Mouse (Mus musculus) kidney, postnatal 0 days (tissue): ENCODE measurements around the gene Npb. TPM values are rescaled to one million over a fixed set of nuclear protein-coding genes. Genes with fewer than 3 reads are reported as not detected.
"Not testable (repeated sequence)": the region's sequence is repeated elsewhere in the genome, so short reads cannot be mapped to it uniquely, and the experiment has no call there.

Experiments used
- ATAC-seq: fragments of 200-750 bp; cut with Nextera tagmentation; replicated peaks from 2 replicates; pipeline ENCODE4 v1.8.0; 2017; ENCODE audit warnings: low read depth, moderate number of reproducible peaks, moderate TSS enrichment, moderate library complexity; ENCODE audit not compliant: low FRiP score
- DNase-seq: peaks from one replicate; pipeline ENCODE4 v3.0.0-alpha.2; 2016; ENCODE audit warnings: low spot score
- H3K27ac ChIP-seq: fragments of 300-500 bp; sonication (generic); 2 replicates; pipeline ENCODE4 v1.5.1; 2014; ENCODE audit warnings: mild to moderate bottlenecking
- H3K27me3 ChIP-seq: fragments of 300-500 bp; sonication (generic); 2 replicates; pipeline ENCODE4 v1.6.1; 2014; ENCODE audit warnings: low read length, mixed read lengths; ENCODE audit not compliant: insufficient read depth
- H3K36me3 ChIP-seq: fragments of 300-500 bp; sonication (generic); 2 replicates; pipeline ENCODE4 v1.6.1; 2014; ENCODE audit warnings: low read length, mixed read lengths; ENCODE audit not compliant: insufficient read depth
- H3K4me1 ChIP-seq: fragments of 300-500 bp; sonication (generic); replicated peaks from 2 replicates; pipeline ENCODE4 v1.6.1; 2014; ENCODE audit warnings: antibody characterized with exemption, low read length, mixed read lengths; ENCODE audit not compliant: insufficient read depth
- H3K4me2 ChIP-seq: fragments of 300-500 bp; sonication (generic); 2 replicates; pipeline ENCODE4 v1.6.1; 2014; ENCODE audit warnings: mild to moderate bottlenecking, low read length, moderate library complexity, mixed read lengths
- H3K4me3 ChIP-seq: fragments of 300-500 bp; sonication (generic); replicated peaks from 2 replicates; pipeline ENCODE4 v1.5.1; 2014; ENCODE audit warnings: low read depth, low read length
- H3K9ac ChIP-seq: fragments of 300-500 bp; sonication (generic); 2 replicates; pipeline ENCODE4 v1.6.1; 2014; ENCODE audit warnings: low read depth, low read length
- H3K9me3 ChIP-seq: fragments of 300-500 bp; sonication (generic); replicated peaks from 2 replicates; pipeline ENCODE4 v1.6.1; 2016; ENCODE audit warnings: low read length, inconsistent platforms, mixed read lengths
- CTCF ChIP-seq: IDR thresholded peaks from 2 replicates; pipeline ENCODE4 v1.5.1; 2016; ENCODE audit warnings: antibody characterized with exemption, low read depth, mild to moderate bottlenecking, moderate library complexity
- WGBS: fragments of 180-500 bp; shearing (Covaris S2); extraction: QIAGEN DNeasy Blood & Tissue Kit; methylation state at CpG from one replicate; pipeline ENCODE4 v1.1.7; 2014; 5-methylcytosine and 5-hydroxymethylcytosine counted together
- polyA plus RNA-seq: library from polyadenylated mRNA; unstranded; fragments of >200 nt; fragmentation: Nextera tagmentation; extraction: Ambion mirVana; gene quantifications from 2 replicates; pipeline ENCODE4 v1.2.1, GENCODE M21; 2015

Npb gene
- polyA plus RNA-seq: 48.0 and 51.4 TPM in 2 replicates

- Histone ChIP-seq H3K27ac (peak within 1 kb of the TSS; percentile 31; the same call in 1 of the 2 replicates), H3K4me1 (peaks cover 6% of the 10 kb centered on the region), H3K4me2 (peak within 1 kb of the TSS; percentile 49), H3K4me3 (peak within 1 kb of the TSS; percentile 8), H3K27me3 (no peaks in the 10 kb centered on the region), H3K9me3 (no peaks in the 10 kb centered on the region), H3K36me3 (peaks cover 40% of the 10 kb centered on the region), H3K9ac (peak within 1 kb of the TSS; percentile 46)
- DNase-seq: peak; percentile 64
- no peak; the same call in 1 of the 2 replicates for ATAC-seq
- WGBS: 5% methylated on average over 45 of the region's 45 CpGs
- TF ChIP-seq CTCF: no peak
Observed at GRCm38 (mm10) chr11:120608241-120609034, at the start of gene Npb. TSS of gene Npb (plus strand) at chr11:120608477.

- not testable (repeated sequence) for H3K4me2 ChIP-seq, H3K4me1 ChIP-seq, H3K27me3 ChIP-seq, H3K9me3 ChIP-seq, H3K4me3 ChIP-seq, H3K9ac ChIP-seq, DNase-seq, ATAC-seq, H3K27ac ChIP-seq
- H3K36me3 ChIP-seq: peaks cover 44% of the 10 kb centered on the region
- 0 out of 2 replicates have a peak, but pooled peaks have one; percentile 14 for TF ChIP-seq CTCF
- 88% methylated on average over 6 of the region's 6 CpGs for WGBS
Observed at GRCm38 (mm10) chr11:120558843-120559242, 49.4 kb upstream of the Npb start.

DNA sequence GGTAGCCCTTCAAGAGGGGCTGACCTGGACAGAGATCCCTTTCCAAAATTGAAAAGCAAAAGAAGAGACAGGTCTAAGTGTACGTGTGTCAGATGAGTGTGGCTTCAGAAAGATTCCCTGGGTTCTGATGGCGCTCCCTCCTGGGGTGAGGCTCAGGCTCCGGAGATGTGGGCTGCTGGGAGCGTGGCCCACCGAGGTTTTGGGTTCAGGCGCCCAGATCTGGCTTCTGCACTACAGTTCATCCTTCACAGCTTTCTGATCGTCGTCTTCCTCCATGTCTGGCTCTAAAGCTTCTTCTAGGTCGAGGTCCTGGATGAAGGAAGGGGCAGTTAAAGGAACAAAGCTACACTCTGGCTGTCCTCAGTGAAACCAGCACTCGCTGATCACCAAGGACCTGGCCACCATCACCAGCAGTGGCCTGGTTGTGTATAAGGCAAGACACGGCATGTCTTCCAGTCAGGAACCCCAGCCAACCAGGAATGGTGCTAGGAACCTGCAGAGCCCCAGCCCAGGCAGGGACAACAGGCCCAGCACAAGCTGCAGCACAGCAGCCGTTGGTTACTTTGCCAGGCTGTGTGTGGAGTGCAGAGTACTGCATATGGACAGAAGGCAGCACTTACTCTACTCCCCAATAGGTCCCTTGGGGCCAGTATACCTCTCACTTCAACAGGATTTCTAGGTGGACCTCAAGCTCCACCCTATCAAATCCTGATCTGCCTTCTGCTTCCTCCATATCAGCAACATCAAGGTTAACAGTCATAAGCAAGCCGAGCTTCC, 47.1 kb upstream of the Npb start:
- no peak overlapping the region for H3K9ac ChIP-seq
- 96% methylated on average over 13 of the region's 13 CpGs for WGBS
- no peaks in the 10 kb centered on the region for H3K4me1 ChIP-seq
- ATAC-seq (no peak), DNase-seq (no peak)
- no peak overlapping the region for H3K27ac ChIP-seq
- H3K4me2 ChIP-seq: no peak overlapping the region
- H3K9me3 ChIP-seq: no peaks in the 10 kb centered on the region
- H3K36me3 ChIP-seq: peaks cover 62% of the 10 kb centered on the region
- TF ChIP-seq CTCF: no peak
- H3K4me3 ChIP-seq: no peak overlapping the region
- H3K27me3 ChIP-seq: no peaks in the 10 kb centered on the region

GRCm38 (mm10) chr11:120562949-120563348, 45.3 kb upstream of the Npb start:
- no peak overlapping the region for H3K4me2 ChIP-seq
- H3K27me3 ChIP-seq: no peaks in the 10 kb centered on the region
- H3K9ac ChIP-seq: no peak overlapping the region
- H3K4me1 ChIP-seq: no peaks in the 10 kb centered on the region
- no peak for DNase-seq
- peaks cover 79% of the 10 kb centered on the region for H3K36me3 ChIP-seq
- no peaks in the 10 kb centered on the region for H3K9me3 ChIP-seq
- ATAC-seq: no peak
- H3K27ac ChIP-seq: no peak overlapping the region
- no peak for TF ChIP-seq CTCF
- 95% methylated on average over 13 of the region's 13 CpGs for WGBS
- no peak overlapping the region for H3K4me3 ChIP-seq

- H3K4me1 ChIP-seq: no peaks in the 10 kb centered on the region
- H3K4me3 ChIP-seq: no peak overlapping the region
- WGBS: 83% methylated on average over 9 of the region's 9 CpGs
- peak; percentile 6; the same call in 1 of the 2 replicates for TF ChIP-seq CTCF
- DNase-seq (no peak), ATAC-seq (no peak)
- H3K9ac ChIP-seq: no peak overlapping the region
- H3K27me3 ChIP-seq: no peaks in the 10 kb centered on the region
- no peaks in the 10 kb centered on the region for H3K9me3 ChIP-seq
- no peak overlapping the region for H3K4me2 ChIP-seq
- no peak overlapping the region for H3K27ac ChIP-seq
- peaks cover 82% of the 10 kb centered on the region for H3K36me3 ChIP-seq
Observed at GRCm38 (mm10) chr11:120565114-120565513, 43.2 kb upstream of the Npb start.

DNA sequence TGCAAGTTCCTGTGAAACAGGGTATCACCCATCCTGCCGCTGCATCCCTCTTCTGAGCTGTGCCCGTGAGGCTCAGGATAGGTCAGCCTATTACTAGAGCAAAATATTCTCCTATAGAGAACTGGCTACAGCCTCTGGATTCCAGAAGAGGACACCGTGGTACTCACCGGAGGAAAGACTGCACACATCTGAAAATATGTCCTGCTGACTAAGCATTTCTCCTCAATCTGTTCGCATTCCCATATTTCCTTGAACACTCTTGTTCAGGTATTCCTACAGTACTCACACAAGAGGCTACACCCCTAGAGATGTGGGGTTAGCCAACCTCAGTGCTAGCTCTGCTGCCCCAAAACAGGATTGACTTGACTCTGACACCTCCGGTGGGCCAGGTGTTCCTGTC, 40.0 kb upstream of the Npb start:
- Histone ChIP-seq H3K27me3 (no peaks in the 10 kb centered on the region), H3K36me3 (peaks cover 62% of the 10 kb centered on the region), H3K9ac (no peak overlapping the region), H3K4me3 (no peak overlapping the region), H3K4me2 (no peak overlapping the region), H3K4me1 (no peaks in the 10 kb centered on the region; the same call in 1 of the 2 replicates), H3K27ac (no peak overlapping the region), H3K9me3 (no peaks in the 10 kb centered on the region)
- 96% methylated on average over 6 of the region's 6 CpGs for WGBS
- TF ChIP-seq CTCF: no peak
- ATAC-seq (no peak), DNase-seq (no peak)
